Mouse (Mus musculus) hindbrain, embryonic 11.5 days (tissue): ENCODE data around the gene Gm4302. TPM values are rescaled to one million over a fixed set of nuclear protein-coding genes. Genes with fewer than 3 reads are reported as not detected.
"Not testable (repeated sequence)": the region's sequence is repeated elsewhere in the genome, so short reads cannot be mapped to it uniquely, and the experiment has no call there.

Source experiments
- ATAC-seq: fragments of 200-750 bp; cut with Nextera tagmentation; 2 replicates; pipeline ENCODE4 v1.8.0; 2017; ENCODE audit warnings: mild to moderate bottlenecking, moderate TSS enrichment, moderate library complexity; ENCODE audit not compliant: low FRiP score
- DNase-seq: peaks from one replicate; pipeline ENCODE4 v3.0.0-alpha.2; 2015; ENCODE audit warnings: low spot score
- H3K27ac ChIP-seq: fragments of 300-500 bp; sonication (generic); 2 replicates; pipeline ENCODE4 v1.5.1; 2014; ENCODE audit warnings: mild to moderate bottlenecking, low read depth, low read length
- H3K27me3 ChIP-seq: fragments of 300-500 bp; sonication (generic); 2 replicates; pipeline ENCODE4 v1.6.1; 2014; ENCODE audit warnings: mild to moderate bottlenecking, low read length, moderate library complexity, mixed read lengths; ENCODE audit not compliant: control insufficient read depth, insufficient read depth
- H3K36me3 ChIP-seq: fragments of 300-500 bp; sonication (generic); 2 replicates; pipeline ENCODE4 v1.6.1; 2014; ENCODE audit warnings: mild to moderate bottlenecking, low read length, moderate library complexity, mixed read lengths; ENCODE audit not compliant: control insufficient read depth, insufficient read depth
- H3K4me1 ChIP-seq: fragments of 300-500 bp; sonication (generic); replicated peaks from 2 replicates; pipeline ENCODE4 v1.6.1; 2014; ENCODE audit warnings: low read length, mixed read lengths; ENCODE audit not compliant: control insufficient read depth, insufficient read depth
- H3K4me2 ChIP-seq: fragments of 300-500 bp; sonication (generic); replicated peaks from 2 replicates; pipeline ENCODE4 v1.6.1; 2014; ENCODE audit warnings: mild to moderate bottlenecking, low read depth, low read length
- H3K4me3 ChIP-seq: fragments of 300-500 bp; sonication (generic); 2 replicates; pipeline ENCODE4 v1.5.1; 2014; ENCODE audit warnings: low read depth, low read length
- H3K9ac ChIP-seq: fragments of 300-500 bp; sonication (generic); 2 replicates; pipeline ENCODE4 v1.6.1; 2014; ENCODE audit warnings: low read depth, low read length
- H3K9me3 ChIP-seq: fragments of 300-500 bp; sonication (generic); 2 replicates; pipeline ENCODE4 v1.6.1; 2016; ENCODE audit warnings: low read length; ENCODE audit not compliant: control insufficient read depth
- WGBS: fragments of 180-500 bp; shearing (Covaris S2); extraction: QIAGEN DNeasy Blood & Tissue Kit; methylation state at CpG from one replicate; pipeline ENCODE4 v1.1.7; 2014; 5-methylcytosine and 5-hydroxymethylcytosine counted together
- polyA plus RNA-seq: library from polyadenylated mRNA; unstranded; fragments of >200 nt; fragmentation: Nextera tagmentation; extraction: Ambion mirVana; gene quantifications from 2 replicates; pipeline ENCODE4 v1.2.1, GENCODE M21; 2014

The Gm4302 gene
- polyA plus RNA-seq = not detected in 2 replicates

DNA sequence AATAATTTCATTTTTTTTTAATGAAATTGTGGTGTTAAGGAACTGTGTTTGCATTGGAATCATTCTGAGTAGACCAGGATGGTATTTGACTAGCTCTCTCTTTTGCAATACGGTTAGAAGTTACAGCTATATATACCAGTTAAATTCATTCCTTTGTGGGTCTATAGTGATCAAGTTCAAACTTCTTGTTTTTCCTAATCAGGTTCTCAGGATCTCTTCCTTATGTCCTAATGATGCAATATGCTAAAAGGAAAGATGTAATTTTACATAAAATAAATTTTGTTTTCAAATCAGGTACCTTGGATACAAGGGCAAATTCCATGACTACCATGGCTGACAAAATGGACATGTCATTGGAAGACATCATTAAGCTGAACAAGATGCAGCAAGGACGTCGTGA lies at the start of gene Gm4302:
Gene Gm4302, plus strand, starts transcription at position 301 of the 400 bp plus-strand sequence.
- H3K4me2 ChIP-seq, H3K4me1 ChIP-seq, DNase-seq, H3K4me3 ChIP-seq, H3K27ac ChIP-seq, H3K9ac ChIP-seq, H3K9me3 ChIP-seq, H3K27me3 ChIP-seq, H3K36me3 ChIP-seq, ATAC-seq: not testable (repeated sequence)
- WGBS = no CpG with 5 or more reads among the region's 3 CpGs

DNA sequence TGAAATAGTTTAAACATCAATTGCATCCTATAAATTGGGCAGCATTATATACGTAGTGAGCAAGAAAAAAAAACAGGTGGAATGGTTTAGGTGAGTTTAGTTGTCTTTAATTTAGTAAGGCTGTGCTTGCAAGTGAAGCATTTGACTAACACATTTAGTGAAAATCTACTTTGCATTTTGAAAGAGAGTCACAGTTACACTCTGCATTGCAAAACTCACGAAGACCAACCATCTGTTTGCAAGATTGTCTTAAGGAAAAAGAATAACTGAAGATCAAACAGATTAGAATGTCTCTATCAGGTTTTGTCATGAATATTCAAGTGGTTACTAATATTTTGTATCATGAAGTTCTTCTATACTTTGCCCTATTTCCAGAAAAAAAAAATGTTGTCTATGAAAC lies 44.5 kb upstream of the Gm4302 start:
- WGBS = 90% methylated on average over 2 of the region's 2 CpGs
- no peaks in the 10 kb centered on the region for H3K36me3 ChIP-seq
- no peak for ATAC-seq
- no peaks in the 10 kb centered on the region for H3K27me3 ChIP-seq
- H3K4me3 ChIP-seq = no peak overlapping the region
- no peak for DNase-seq
- no peak overlapping the region for H3K9ac ChIP-seq
- H3K4me2 ChIP-seq = no peak overlapping the region
- no peaks in the 10 kb centered on the region for H3K4me1 ChIP-seq
- H3K27ac ChIP-seq = no peak overlapping the region
- no peaks in the 10 kb centered on the region for H3K9me3 ChIP-seq

DNA sequence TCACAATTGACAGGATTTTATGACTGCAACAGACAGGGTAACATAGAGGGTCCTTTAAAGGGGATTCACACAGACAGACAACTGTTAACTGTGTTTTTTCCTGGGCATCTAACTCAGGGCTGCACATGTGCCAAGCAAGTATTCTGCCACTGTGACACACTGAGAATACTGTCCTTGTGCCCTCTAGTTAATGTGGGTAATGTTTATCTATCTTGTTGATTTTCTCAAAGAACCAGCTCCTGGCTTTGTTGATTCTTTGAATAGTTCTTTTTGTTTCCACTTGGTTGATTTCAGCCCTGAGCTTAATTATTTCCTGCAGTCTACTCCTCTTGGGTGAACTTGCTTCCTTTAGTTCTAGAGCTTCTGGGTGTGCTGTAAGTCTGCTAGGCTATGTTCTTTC lies 40.5 kb upstream of the Gm4302 start:
- not testable (repeated sequence) for H3K4me2 ChIP-seq, H3K27ac ChIP-seq, H3K27me3 ChIP-seq, ATAC-seq, H3K36me3 ChIP-seq, H3K4me1 ChIP-seq, H3K4me3 ChIP-seq, DNase-seq, H3K9me3 ChIP-seq, H3K9ac ChIP-seq

DNA sequence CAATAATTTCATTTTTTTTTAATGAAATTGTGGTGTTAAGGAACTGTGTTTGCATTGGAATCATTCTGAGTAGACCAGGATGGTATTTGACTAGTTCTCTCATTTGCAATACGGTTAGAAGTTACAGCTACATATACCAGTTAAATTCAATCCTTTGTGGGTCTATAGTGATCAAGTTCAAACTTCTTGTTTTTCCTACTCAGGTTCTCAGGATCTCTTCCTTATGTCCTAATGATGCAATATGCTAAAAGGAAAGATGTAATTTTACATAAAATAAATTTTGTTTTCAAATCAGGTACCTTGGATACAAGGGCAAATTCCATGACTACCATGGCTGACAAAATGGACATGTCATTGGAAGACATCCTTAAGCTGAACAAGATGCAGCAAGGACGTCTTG lies 5.3 kb upstream of the Gm4302 start, which contains the start of gene Gm4301:
Gene Gm4301, plus strand, starts transcription at position 301 of the 400 bp plus-strand sequence.
- not testable (repeated sequence) for DNase-seq, H3K9me3 ChIP-seq, H3K4me2 ChIP-seq, H3K4me3 ChIP-seq, ATAC-seq, H3K27ac ChIP-seq, H3K27me3 ChIP-seq, H3K9ac ChIP-seq, H3K36me3 ChIP-seq, H3K4me1 ChIP-seq
- no CpG with 5 or more reads among the region's 2 CpGs for WGBS

DNA sequence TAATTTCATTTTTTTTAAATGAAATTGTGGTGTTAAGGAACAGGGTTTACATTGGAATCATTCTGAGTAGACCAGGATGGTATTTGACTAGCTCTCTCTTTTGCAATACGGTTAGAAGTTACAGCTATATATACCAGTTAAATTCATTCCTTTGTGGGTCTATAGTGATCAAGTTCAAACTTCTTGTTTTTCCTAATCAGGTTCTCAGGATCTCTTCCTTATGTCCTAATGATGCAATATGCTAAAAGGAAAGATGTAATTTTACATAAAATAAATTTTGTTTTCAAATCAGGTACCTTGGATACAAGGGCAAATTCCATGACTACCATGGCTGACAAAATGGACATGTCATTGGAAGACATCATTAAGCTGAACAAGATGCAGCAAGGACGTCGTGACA lies 5.0 kb downstream of the Gm4302 start, which contains the start of gene Gm4303:
Gene Gm4303, plus strand, starts transcription at position 301 of the 400 bp plus-strand sequence.
- H3K9ac ChIP-seq, H3K9me3 ChIP-seq, H3K4me2 ChIP-seq, H3K27me3 ChIP-seq, ATAC-seq, H3K4me3 ChIP-seq, DNase-seq, H3K36me3 ChIP-seq, H3K4me1 ChIP-seq, H3K27ac ChIP-seq: not testable (repeated sequence)
- no CpG with 5 or more reads among the region's 3 CpGs for WGBS

DNA sequence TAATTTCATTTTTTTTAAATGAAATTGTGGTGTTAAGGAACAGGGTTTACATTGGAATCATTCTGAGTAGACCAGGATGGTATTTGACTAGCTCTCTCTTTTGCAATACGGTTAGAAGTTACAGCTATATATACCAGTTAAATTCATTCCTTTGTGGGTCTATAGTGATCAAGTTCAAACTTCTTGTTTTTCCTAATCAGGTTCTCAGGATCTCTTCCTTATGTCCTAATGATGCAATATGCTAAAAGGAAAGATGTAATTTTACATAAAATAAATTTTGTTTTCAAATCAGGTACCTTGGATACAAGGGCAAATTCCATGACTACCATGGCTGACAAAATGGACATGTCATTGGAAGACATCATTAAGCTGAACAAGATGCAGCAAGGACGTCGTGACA lies 10.2 kb downstream of the Gm4302 start, which contains the start of gene Gm4305:
Gene Gm4305, plus strand, starts transcription at position 301 of the 400 bp plus-strand sequence.
- H3K4me1 ChIP-seq, ATAC-seq, H3K27ac ChIP-seq, H3K9ac ChIP-seq, H3K36me3 ChIP-seq, H3K4me3 ChIP-seq, DNase-seq, H3K9me3 ChIP-seq, H3K4me2 ChIP-seq, H3K27me3 ChIP-seq: not testable (repeated sequence)
- no CpG with 5 or more reads among the region's 3 CpGs for WGBS

DNA sequence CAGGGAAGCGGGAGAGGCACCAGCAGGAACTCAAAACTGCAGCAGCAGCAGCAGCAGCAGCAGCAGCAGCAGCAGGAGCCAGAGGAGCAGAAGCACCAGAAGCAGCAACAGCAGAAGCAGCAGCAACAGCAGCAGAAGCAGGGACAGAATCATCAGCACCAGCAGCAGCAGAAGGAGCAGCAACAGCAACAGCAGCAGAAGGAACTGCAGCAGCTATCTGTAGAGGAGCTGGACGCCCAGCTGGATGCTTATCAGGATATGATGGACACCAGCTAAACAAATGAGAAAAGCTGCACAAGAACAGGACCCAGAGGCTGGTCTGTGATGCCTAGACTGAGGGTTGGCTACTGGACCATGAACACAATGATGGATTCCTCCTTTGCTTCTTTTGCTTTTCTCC lies 16.2 kb downstream of the Gm4302 start:
- not testable (repeated sequence) for H3K27ac ChIP-seq, H3K4me2 ChIP-seq, H3K4me3 ChIP-seq, ATAC-seq, H3K36me3 ChIP-seq, H3K27me3 ChIP-seq, H3K4me1 ChIP-seq, H3K9me3 ChIP-seq, DNase-seq, H3K9ac ChIP-seq
- 59% methylated on average over 1 of the region's 2 CpGs for WGBS

DNA sequence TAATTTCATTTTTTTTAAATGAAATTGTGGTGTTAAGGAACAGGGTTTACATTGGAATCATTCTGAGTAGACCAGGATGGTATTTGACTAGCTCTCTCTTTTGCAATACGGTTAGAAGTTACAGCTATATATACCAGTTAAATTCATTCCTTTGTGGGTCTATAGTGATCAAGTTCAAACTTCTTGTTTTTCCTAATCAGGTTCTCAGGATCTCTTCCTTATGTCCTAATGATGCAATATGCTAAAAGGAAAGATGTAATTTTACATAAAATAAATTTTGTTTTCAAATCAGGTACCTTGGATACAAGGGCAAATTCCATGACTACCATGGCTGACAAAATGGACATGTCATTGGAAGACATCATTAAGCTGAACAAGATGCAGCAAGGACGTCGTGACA lies 20.4 kb downstream of the Gm4302 start, which contains the start of gene Gm4307:
Gene Gm4307, plus strand, starts transcription at position 301 of the 400 bp plus-strand sequence.
- H3K9me3 ChIP-seq, H3K4me2 ChIP-seq, ATAC-seq, H3K4me1 ChIP-seq, H3K27ac ChIP-seq, H3K4me3 ChIP-seq, H3K36me3 ChIP-seq, DNase-seq, H3K27me3 ChIP-seq, H3K9ac ChIP-seq: not testable (repeated sequence)
- no CpG with 5 or more reads among the region's 3 CpGs for WGBS

DNA sequence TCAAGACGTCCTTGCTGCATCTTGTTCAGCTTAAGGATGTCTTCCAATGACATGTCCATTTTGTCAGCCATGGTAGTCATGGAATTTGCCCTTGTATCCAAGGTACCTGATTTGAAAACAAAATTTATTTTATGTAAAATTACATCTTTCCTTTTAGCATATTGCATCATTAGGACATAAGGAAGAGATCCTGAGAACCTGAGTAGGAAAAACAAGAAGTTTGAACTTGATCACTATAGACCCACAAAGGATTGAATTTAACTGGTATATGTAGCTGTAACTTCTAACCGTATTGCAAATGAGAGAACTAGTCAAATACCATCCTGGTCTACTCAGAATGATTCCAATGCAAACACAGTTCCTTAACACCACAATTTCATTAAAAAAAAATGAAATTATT lies 41.8 kb downstream of the Gm4302 start, which contains the start of gene Gm4312:
Gene Gm4312, minus strand, starts transcription at position 101 of the 400 bp plus-strand sequence.
- no CpG with 5 or more reads among the region's 2 CpGs for WGBS
- H3K36me3 ChIP-seq, ATAC-seq, H3K27ac ChIP-seq, DNase-seq, H3K4me3 ChIP-seq, H3K4me1 ChIP-seq, H3K9ac ChIP-seq, H3K4me2 ChIP-seq, H3K9me3 ChIP-seq, H3K27me3 ChIP-seq: not testable (repeated sequence)
